Mouse (Mus musculus) heart, embryonic 11.5 days (tissue): ENCODE measurements at regions not wholly inside any gene's neighbourhood (a gene's known extent, or its start where the extent isn't known, plus 50 kb on each side); places are given as distances from the start of the nearest gene placed in this dataset.

Experiments used
- ATAC-seq: fragments of 200-750 bp; cut with Nextera tagmentation; replicated peaks from 2 replicates; pipeline ENCODE4 v1.8.0; 2017; ENCODE audit warnings: moderate library complexity; ENCODE audit not compliant: insufficient number of reproducible peaks, low FRiP score, low TSS enrichment
- H3K27ac ChIP-seq: fragments of 300-500 bp; sonication (generic); 2 replicates; pipeline ENCODE4 v1.5.1; 2014; ENCODE audit warnings: mild to moderate bottlenecking, low read depth, low read length
- H3K27me3 ChIP-seq: fragments of 300-500 bp; sonication (generic); 2 replicates; pipeline ENCODE4 v1.6.1; 2014; ENCODE audit warnings: mild to moderate bottlenecking, low read length, mixed read lengths; ENCODE audit not compliant: control insufficient read depth, insufficient read depth
- H3K36me3 ChIP-seq: fragments of 300-500 bp; sonication (generic); 2 replicates; pipeline ENCODE4 v1.6.1; 2014; ENCODE audit warnings: mild to moderate bottlenecking, low read length, moderate library complexity, mixed read lengths; ENCODE audit not compliant: control insufficient read depth, insufficient read depth
- H3K4me1 ChIP-seq: fragments of 300-500 bp; sonication (generic); 2 replicates; pipeline ENCODE4 v1.6.1; 2014; ENCODE audit warnings: low read length; ENCODE audit not compliant: control insufficient read depth, insufficient read depth
- H3K4me2 ChIP-seq: fragments of 300-500 bp; sonication (generic); 2 replicates; pipeline ENCODE4 v1.6.1; 2014; ENCODE audit warnings: mild to moderate bottlenecking, moderate library complexity
- H3K4me3 ChIP-seq: fragments of 300-500 bp; sonication (generic); 2 replicates; pipeline ENCODE4 v1.5.1; 2014; ENCODE audit warnings: low read depth, low read length
- H3K9ac ChIP-seq: fragments of 300-500 bp; sonication (generic); 2 replicates; pipeline ENCODE4 v1.6.1; 2014; ENCODE audit warnings: mild to moderate bottlenecking, low read depth, low read length, moderate library complexity
- H3K9me3 ChIP-seq: fragments of 300-500 bp; sonication (generic); replicated peaks from 2 replicates; pipeline ENCODE4 v1.6.1; 2016; ENCODE audit warnings: low read length; ENCODE audit not compliant: control insufficient read depth
- WGBS: fragments of 180-500 bp; shearing (Covaris S2); extraction: QIAGEN DNeasy Blood & Tissue Kit; methylation state at CpG from one replicate; pipeline ENCODE4 v1.1.7; 2014; ENCODE audit not compliant: insufficient replicate concordance; 5-methylcytosine and 5-hydroxymethylcytosine counted together

GRCm38 (mm10) chr9:30283771-30284148, 143.1 kb upstream of the Snx19 start:
- 78% methylated on average over 4 of the region's 4 CpGs for WGBS
- no peak for ATAC-seq

GRCm38 (mm10) chr9:30284562-30285323, 142.2 kb upstream of the Snx19 start:
- no peak overlapping the region for H3K9ac ChIP-seq
- 39% methylated on average over 16 of the region's 16 CpGs for WGBS
- no peak overlapping the region for H3K27ac ChIP-seq
- H3K4me3 ChIP-seq: no peak overlapping the region
- no peaks in the 10 kb centered on the region for H3K36me3 ChIP-seq
- no peaks in the 10 kb centered on the region for H3K4me1 ChIP-seq
- no peak for ATAC-seq
- no peaks in the 10 kb centered on the region for H3K9me3 ChIP-seq
- H3K27me3 ChIP-seq: no peaks in the 10 kb centered on the region
- H3K4me2 ChIP-seq: peak overlapping the region; percentile 47

More at GRCm38 (mm10) chr9:30283771-30284148, 143.1 kb upstream of the Snx19 start:
- no peaks in the 10 kb centered on the region for H3K27me3 ChIP-seq
- H3K9me3 ChIP-seq: no peaks in the 10 kb centered on the region
- no peak overlapping the region for H3K27ac ChIP-seq
- H3K4me2 ChIP-seq: no peak overlapping the region
- no peaks in the 10 kb centered on the region for H3K4me1 ChIP-seq
- H3K4me3 ChIP-seq: no peak overlapping the region
- no peaks in the 10 kb centered on the region for H3K36me3 ChIP-seq
- no peak overlapping the region for H3K9ac ChIP-seq

- no peak overlapping the region for H3K9ac ChIP-seq
- no peak overlapping the region for H3K4me3 ChIP-seq
- H3K9me3 ChIP-seq: no peaks in the 10 kb centered on the region
- WGBS: 57% methylated on average over 2 of the region's 2 CpGs
- H3K27ac ChIP-seq: no peak overlapping the region
- H3K4me2 ChIP-seq: no peak overlapping the region
- ATAC-seq: no peak
- H3K36me3 ChIP-seq: no peaks in the 10 kb centered on the region
- no peaks in the 10 kb centered on the region for H3K4me1 ChIP-seq
- H3K27me3 ChIP-seq: no peaks in the 10 kb centered on the region
Observed at GRCm38 (mm10) chr9:30285324-30285599, 141.6 kb upstream of the Snx19 start.

- no peaks in the 10 kb centered on the region for H3K36me3 ChIP-seq
- no peak overlapping the region for H3K9ac ChIP-seq
- H3K4me3 ChIP-seq: no peak overlapping the region
- ATAC-seq: no peak
- no peak overlapping the region for H3K4me2 ChIP-seq
- no peaks in the 10 kb centered on the region for H3K9me3 ChIP-seq
- H3K27ac ChIP-seq: no peak overlapping the region
- H3K27me3 ChIP-seq: no peaks in the 10 kb centered on the region
- 18% methylated on average over 4 of the region's 4 CpGs for WGBS
- no peaks in the 10 kb centered on the region for H3K4me1 ChIP-seq
Observed at GRCm38 (mm10) chr9:30299844-30300243, 127.1 kb upstream of the Snx19 start.

- Histone ChIP-seq H3K9ac (no peak overlapping the region), H3K36me3 (no peaks in the 10 kb centered on the region), H3K4me1 (no peaks in the 10 kb centered on the region), H3K4me2 (no peak overlapping the region), H3K27me3 (no peaks in the 10 kb centered on the region), H3K4me3 (no peak overlapping the region), H3K27ac (no peak overlapping the region), H3K9me3 (no peaks in the 10 kb centered on the region)
- no peak for ATAC-seq
- 19% methylated on average over 2 of the region's 2 CpGs for WGBS
Observed at GRCm38 (mm10) chr9:30308281-30308680, 118.6 kb upstream of the Snx19 start.

GRCm38 (mm10) chr9:30313360-30313759, 113.5 kb upstream of the Snx19 start:
- 86% methylated on average over 1 of the region's 1 CpGs for WGBS
- Histone ChIP-seq H3K36me3 (no peaks in the 10 kb centered on the region), H3K4me2 (no peak overlapping the region), H3K27ac (no peak overlapping the region), H3K27me3 (no peaks in the 10 kb centered on the region), H3K9me3 (no peaks in the 10 kb centered on the region), H3K4me1 (no peaks in the 10 kb centered on the region; the same call in 1 of the 2 replicates), H3K9ac (no peak overlapping the region), H3K4me3 (no peak overlapping the region)
- no peak for ATAC-seq

GRCm38 (mm10) chr9:30314355-30315171, 112.3 kb upstream of the Snx19 start:
- Histone ChIP-seq H3K36me3 (no peaks in the 10 kb centered on the region), H3K4me2 (no peak overlapping the region), H3K9ac (no peak overlapping the region), H3K4me3 (no peak overlapping the region), H3K9me3 (no peaks in the 10 kb centered on the region), H3K4me1 (no peaks in the 10 kb centered on the region; the same call in 1 of the 2 replicates), H3K27ac (no peak overlapping the region), H3K27me3 (no peaks in the 10 kb centered on the region)
- 61% methylated on average over 15 of the region's 15 CpGs for WGBS
- peak; percentile 65; the same call in 1 of the 2 replicates for ATAC-seq

- no peaks in the 10 kb centered on the region for H3K27me3 ChIP-seq
- no peak for ATAC-seq
- H3K9me3 ChIP-seq: no peaks in the 10 kb centered on the region
- 45% methylated on average over 6 of the region's 6 CpGs for WGBS
- H3K27ac ChIP-seq: no peak overlapping the region
- no peak overlapping the region for H3K4me3 ChIP-seq
- no peak overlapping the region for H3K4me2 ChIP-seq
- H3K36me3 ChIP-seq: no peaks in the 10 kb centered on the region
- H3K9ac ChIP-seq: no peak overlapping the region
- no peaks in the 10 kb centered on the region; the same call in 1 of the 2 replicates for H3K4me1 ChIP-seq
Observed at GRCm38 (mm10) chr9:30315172-30315644, 111.7 kb upstream of the Snx19 start.
